Mouse (Mus musculus): ENCODE results near the gene Cdc14a. TPM values are rescaled to one million over a fixed set of nuclear protein-coding genes. Genes with fewer than 3 reads are reported as not detected.

The Cdc14a gene
- polyA plus RNA-seq, 1 experiment from 2014 or later = 15.3 TPM

GRCm38 (mm10) chr3:116410051-116410450, 13.8 kb downstream of the Cdc14a start:
- DNase-seq (ENCODE audit: low spot score) = no peak
- Histone ChIP-seq H3K4me3 (ENCODE audit: low read depth, low read length) (no peak overlapping the region), H3K4me1 (ENCODE audit: control insufficient read depth, insufficient read depth, low read length) (no peaks in the 10 kb centered on the region), H3K9me3 (replicated peaks; ENCODE audit: control insufficient read depth, low read length) (no peaks in the 10 kb centered on the region), H3K36me3 (replicated peaks; ENCODE audit: control insufficient read depth, insufficient read depth, low read depth, low read length) (no peaks in the 10 kb centered on the region; the same call in 1 of the 2 replicates), H3K27me3 (ENCODE audit: control insufficient read depth, insufficient read depth, low read length) (no peaks in the 10 kb centered on the region), H3K27ac (replicated peaks; ENCODE audit: low read depth, low read length) (no peak overlapping the region), H3K9ac (replicated peaks; ENCODE audit: low read length) (no peak overlapping the region), H3K4me2 (ENCODE audit: low read depth, low read length) (no peak overlapping the region)
- no peak for ATAC-seq (replicated peaks; ENCODE audit: insufficient number of reproducible peaks, low FRiP score, low TSS enrichment, low read depth)
- WGBS = 63% methylated on average over 7 of the region's 7 CpGs

GRCm38 (mm10) chr3:116409486-116409885, 14.3 kb downstream of the Cdc14a start:
- Histone ChIP-seq H3K27me3 (ENCODE audit: control insufficient read depth, insufficient read depth, low read length) (no peaks in the 10 kb centered on the region), H3K4me2 (ENCODE audit: low read depth, low read length) (no peak overlapping the region), H3K9me3 (replicated peaks; ENCODE audit: control insufficient read depth, low read length) (no peaks in the 10 kb centered on the region), H3K4me1 (ENCODE audit: control insufficient read depth, insufficient read depth, low read length) (no peaks in the 10 kb centered on the region), H3K4me3 (ENCODE audit: low read depth, low read length) (no peak overlapping the region), H3K27ac (replicated peaks; ENCODE audit: low read depth, low read length) (no peak overlapping the region), H3K36me3 (replicated peaks; ENCODE audit: control insufficient read depth, insufficient read depth, low read depth, low read length) (no peaks in the 10 kb centered on the region; the same call in 1 of the 2 replicates), H3K9ac (replicated peaks; ENCODE audit: low read length) (no peak overlapping the region)
- ATAC-seq (replicated peaks; ENCODE audit: insufficient number of reproducible peaks, low FRiP score, low TSS enrichment, low read depth) = no peak
- WGBS = 77% methylated on average over 8 of the region's 8 CpGs
- no peak for DNase-seq (ENCODE audit: low spot score)

- Histone ChIP-seq H3K27me3 (ENCODE audit: control insufficient read depth, insufficient read depth, low read length) (no peaks in the 10 kb centered on the region), H3K27ac (replicated peaks; ENCODE audit: low read depth, low read length) (no peak overlapping the region), H3K9ac (replicated peaks; ENCODE audit: low read length) (no peak overlapping the region), H3K4me2 (ENCODE audit: low read depth, low read length) (no peak overlapping the region), H3K4me3 (ENCODE audit: low read depth, low read length) (no peak overlapping the region), H3K9me3 (replicated peaks; ENCODE audit: control insufficient read depth, low read length) (no peaks in the 10 kb centered on the region), H3K36me3 (replicated peaks; ENCODE audit: control insufficient read depth, insufficient read depth, low read depth, low read length) (no peaks in the 10 kb centered on the region), H3K4me1 (ENCODE audit: control insufficient read depth, insufficient read depth, low read length) (no peaks in the 10 kb centered on the region)
- DNase-seq (ENCODE audit: low spot score) = no peak
- ATAC-seq (replicated peaks; ENCODE audit: insufficient number of reproducible peaks, low FRiP score, low TSS enrichment, low read depth) = no peak
- 87% methylated on average over 10 of the region's 10 CpGs for WGBS
Observed at GRCm38 (mm10) chr3:116408856-116409255, 15.0 kb downstream of the Cdc14a start.

GRCm38 (mm10) chr3:116405516-116405915, 18.3 kb downstream of the Cdc14a start:
- no peaks in the 10 kb centered on the region for H3K4me1 ChIP-seq (ENCODE audit: control insufficient read depth, insufficient read depth, low read length)
- H3K36me3 ChIP-seq (replicated peaks; ENCODE audit: control insufficient read depth, insufficient read depth, low read depth, low read length) = no peaks in the 10 kb centered on the region
- H3K9ac ChIP-seq (replicated peaks; ENCODE audit: low read length) = no peak overlapping the region

GRCm38 (mm10) chr3:116401436-116401835, 22.4 kb downstream of the Cdc14a start:
- no peak overlapping the region for H3K4me3 ChIP-seq (ENCODE audit: low read depth, low read length)
- H3K27ac ChIP-seq (replicated peaks; ENCODE audit: low read depth, low read length) = no peak overlapping the region
- H3K9ac ChIP-seq (replicated peaks; ENCODE audit: low read length) = no peak overlapping the region
- H3K4me2 ChIP-seq (ENCODE audit: low read depth, low read length) = no peak overlapping the region
- H3K9me3 ChIP-seq (replicated peaks; ENCODE audit: control insufficient read depth, low read length) = no peaks in the 10 kb centered on the region
- DNase-seq (ENCODE audit: low spot score) = no peak
- no peak for ATAC-seq (replicated peaks; ENCODE audit: insufficient number of reproducible peaks, low FRiP score, low TSS enrichment, low read depth)
- 91% methylated on average over 11 of the region's 11 CpGs for WGBS
- no peaks in the 10 kb centered on the region for H3K27me3 ChIP-seq (ENCODE audit: control insufficient read depth, insufficient read depth, low read length)
- H3K36me3 ChIP-seq (replicated peaks; ENCODE audit: control insufficient read depth, insufficient read depth, low read depth, low read length) = no peaks in the 10 kb centered on the region
- no peaks in the 10 kb centered on the region for H3K4me1 ChIP-seq (ENCODE audit: control insufficient read depth, insufficient read depth, low read length)

More at GRCm38 (mm10) chr3:116405516-116405915, 18.3 kb downstream of the Cdc14a start:
- ATAC-seq (replicated peaks; ENCODE audit: insufficient number of reproducible peaks, low FRiP score, low TSS enrichment, low read depth) = no peak
- no peak overlapping the region for H3K4me3 ChIP-seq (ENCODE audit: low read depth, low read length)
- no peaks in the 10 kb centered on the region for H3K9me3 ChIP-seq (replicated peaks; ENCODE audit: control insufficient read depth, low read length)
- no peaks in the 10 kb centered on the region for H3K27me3 ChIP-seq (ENCODE audit: control insufficient read depth, insufficient read depth, low read length)
- WGBS = 78% methylated on average over 9 of the region's 9 CpGs
- H3K4me2 ChIP-seq (ENCODE audit: low read depth, low read length) = no peak overlapping the region
- DNase-seq (ENCODE audit: low spot score) = no peak
- H3K27ac ChIP-seq (replicated peaks; ENCODE audit: low read depth, low read length) = no peak overlapping the region

GRCm38 (mm10) chr3:116399349-116400090, 24.3 kb downstream of the Cdc14a start:
- H3K4me2 ChIP-seq (ENCODE audit: low read depth, low read length) = peak overlapping the region; percentile 23
- H3K36me3 ChIP-seq (replicated peaks; ENCODE audit: control insufficient read depth, insufficient read depth, low read depth, low read length) = no peaks in the 10 kb centered on the region
- H3K4me1 ChIP-seq (ENCODE audit: control insufficient read depth, insufficient read depth, low read length) = no peaks in the 10 kb centered on the region
- no peak overlapping the region for H3K27ac ChIP-seq (replicated peaks; ENCODE audit: low read depth, low read length)
- H3K27me3 ChIP-seq (ENCODE audit: control insufficient read depth, insufficient read depth, low read length) = no peaks in the 10 kb centered on the region
- 62% methylated on average over 22 of the region's 22 CpGs for WGBS
- no peak overlapping the region; the same call in 1 of the 2 replicates for H3K9ac ChIP-seq (replicated peaks; ENCODE audit: low read length)
- H3K4me3 ChIP-seq (ENCODE audit: low read depth, low read length) = no peak overlapping the region
- DNase-seq (ENCODE audit: low spot score) = peak; percentile 50
- ATAC-seq (replicated peaks; ENCODE audit: insufficient number of reproducible peaks, low FRiP score, low TSS enrichment, low read depth) = peak; percentile 70
- H3K9me3 ChIP-seq (replicated peaks; ENCODE audit: control insufficient read depth, low read length) = no peaks in the 10 kb centered on the region

- Histone ChIP-seq H3K4me2 (ENCODE audit: low read depth, low read length) (no peak overlapping the region), H3K36me3 (replicated peaks; ENCODE audit: control insufficient read depth, insufficient read depth, low read depth, low read length) (no peaks in the 10 kb centered on the region), H3K4me3 (ENCODE audit: low read depth, low read length) (no peak overlapping the region), H3K9me3 (replicated peaks; ENCODE audit: control insufficient read depth, low read length) (no peaks in the 10 kb centered on the region), H3K27ac (replicated peaks; ENCODE audit: low read depth, low read length) (no peak overlapping the region), H3K27me3 (ENCODE audit: control insufficient read depth, insufficient read depth, low read length) (no peaks in the 10 kb centered on the region), H3K9ac (replicated peaks; ENCODE audit: low read length) (no peak overlapping the region), H3K4me1 (ENCODE audit: control insufficient read depth, insufficient read depth, low read length) (no peaks in the 10 kb centered on the region)
- DNase-seq (ENCODE audit: low spot score) = no peak
- 91% methylated on average over 10 of the region's 10 CpGs for WGBS
- no peak for ATAC-seq (replicated peaks; ENCODE audit: insufficient number of reproducible peaks, low FRiP score, low TSS enrichment, low read depth)
Observed at GRCm38 (mm10) chr3:116398543-116398942, 25.3 kb downstream of the Cdc14a start.

- no peaks in the 10 kb centered on the region for H3K27me3 ChIP-seq (ENCODE audit: control insufficient read depth, insufficient read depth, low read length)
- no peaks in the 10 kb centered on the region for H3K36me3 ChIP-seq (replicated peaks; ENCODE audit: control insufficient read depth, insufficient read depth, low read depth, low read length)
- 79% methylated on average over 7 of the region's 7 CpGs for WGBS
- H3K9me3 ChIP-seq (replicated peaks; ENCODE audit: control insufficient read depth, low read length) = no peaks in the 10 kb centered on the region
- H3K4me3 ChIP-seq (ENCODE audit: low read depth, low read length) = no peak overlapping the region
- no peak for ATAC-seq (replicated peaks; ENCODE audit: insufficient number of reproducible peaks, low FRiP score, low TSS enrichment, low read depth)
- H3K9ac ChIP-seq (replicated peaks; ENCODE audit: low read length) = no peak overlapping the region
- no peak for DNase-seq (ENCODE audit: low spot score)
- no peak overlapping the region for H3K27ac ChIP-seq (replicated peaks; ENCODE audit: low read depth, low read length)
- no peak overlapping the region for H3K4me2 ChIP-seq (ENCODE audit: low read depth, low read length)
- H3K4me1 ChIP-seq (ENCODE audit: control insufficient read depth, insufficient read depth, low read length) = no peaks in the 10 kb centered on the region
Observed at GRCm38 (mm10) chr3:116397976-116398375, 25.9 kb downstream of the Cdc14a start.
